Mouse (Mus musculus) spleen, postnatal 10 days (tissue): Measurements from ENCODE around the gene Zfp52.

Source experiments
- DNase-seq, 2 experiments: peaks; one replicate each; pipeline ENCODE4 v3.0.0; 2021 to 2022; ENCODE audit warnings: low spot score in 2 of 2

The Zfp52 gene

GRCm38 (mm10) chr17:21535096-21536001 is at the start of gene Zfp52:
Zfp52 (plus strand) TSS chr17:21535539.
- DNase-seq, result peak; percentile 38 to 74

- peak; percentile 64 to 87 for DNase-seq
Observed at GRCm38 (mm10) chr17:21488760-21489499, 46.4 kb upstream of the Zfp52 start, which contains the start of gene Zfp53. Zfp53 (plus strand) TSS chr17:21488998.

GRCm38 (mm10) chr17:21489500-21490001 is 45.8 kb upstream of the Zfp52 start:
- no peak for DNase-seq

GRCm38 (mm10) chr17:21501365-21501764 is 34.0 kb upstream of the Zfp52 start:
- DNase-seq, result no peak

GRCm38 (mm10) chr17:21504524-21504923 is 30.8 kb upstream of the Zfp52 start:
- DNase-seq, result no peak

GRCm38 (mm10) chr17:21506258-21506657 is 29.1 kb upstream of the Zfp52 start:
- DNase-seq, result no peak

- DNase-seq, result no peak
Observed at GRCm38 (mm10) chr17:21509756-21510155, 25.6 kb upstream of the Zfp52 start.

GRCm38 (mm10) chr17:21515403-21516105 is 19.8 kb upstream of the Zfp52 start:
- DNase-seq, result peak in 1 of 2 experiments; percentile 63

- DNase-seq, result peak; percentile 42 to 69
Observed at GRCm38 (mm10) chr17:21516201-21517129, 18.9 kb upstream of the Zfp52 start.

GRCm38 (mm10) chr17:21517130-21517671 is 18.1 kb upstream of the Zfp52 start:
- DNase-seq, result no peak

- no peak for DNase-seq
Observed at GRCm38 (mm10) chr17:21526270-21526669, 9.1 kb upstream of the Zfp52 start.

- no peak for DNase-seq
Observed at GRCm38 (mm10) chr17:21530645-21531330, 4.6 kb upstream of the Zfp52 start.

GRCm38 (mm10) chr17:21531621-21532020 is 3.7 kb upstream of the Zfp52 start:
- no peak for DNase-seq

GRCm38 (mm10) chr17:21532101-21532951 is 3.0 kb upstream of the Zfp52 start:
- peak; percentile 57 to 70 for DNase-seq

- no peak for DNase-seq
Observed at GRCm38 (mm10) chr17:21533961-21534360, 1.4 kb upstream of the Zfp52 start.

GRCm38 (mm10) chr17:21534460-21535095 is 761 bp upstream of the Zfp52 start:
- peak in 1 of 2 experiments; percentile 18 for DNase-seq

- DNase-seq, result no peak
Observed at GRCm38 (mm10) chr17:21536096-21536495, 757 bp downstream of the Zfp52 start.

GRCm38 (mm10) chr17:21536676-21537075 is 1.3 kb downstream of the Zfp52 start:
- no peak for DNase-seq
